Mouse (Mus musculus) gastrocnemius, adult 18-20 months (tissue): ENCODE results near the gene Plscr3. TPM values are rescaled to one million over a fixed set of nuclear protein-coding genes. Genes with fewer than 3 reads are reported as not detected.
A peak's percentile ranks its signal among the peaks of the same experiment; 100 is the strongest.

Source experiments
- DNase-seq: peaks from one replicate; pipeline ENCODE4 v3.0.0; 2021; ENCODE audit warnings: low spot score
- total RNA-seq, 2 experiments: library from RNA; stranded (reverse); gene quantifications; 2 replicates each; pipeline ENCODE4 v1.2.3; 2021

The Plscr3 gene
- total RNA-seq, 2 experiments from 2014 or later = 10.1 to 12.7 TPM

GRCm38 (mm10) chr11:69823456-69823855, 22.7 kb upstream of the Plscr3 start:
- DNase-seq = no peak

GRCm38 (mm10) chr11:69828832-69829231, 17.3 kb upstream of the Plscr3 start:
- DNase-seq = no peak

GRCm38 (mm10) chr11:69833554-69833953, 12.6 kb upstream of the Plscr3 start:
- no peak for DNase-seq

- DNase-seq = no peak
Measured at GRCm38 (mm10) chr11:69834001-69834549, 12.1 kb upstream of the Plscr3 start.

- no peak for DNase-seq
Measured at GRCm38 (mm10) chr11:69835326-69835965, 10.7 kb upstream of the Plscr3 start.

- no peak for DNase-seq
Measured at GRCm38 (mm10) chr11:69835966-69836335, 10.2 kb upstream of the Plscr3 start.

GRCm38 (mm10) chr11:69836703-69837576, 9.2 kb upstream of the Plscr3 start:
- peak; percentile 36 for DNase-seq

- DNase-seq = no peak
Measured at GRCm38 (mm10) chr11:69837604-69837951, 8.6 kb upstream of the Plscr3 start, which contains the start of gene Nlgn2. Gene Nlgn2 (minus strand): TSS chr11:69837784.

GRCm38 (mm10) chr11:69837952-69838713, 8.0 kb upstream of the Plscr3 start, which contains the start of gene Tmem256:
Gene Tmem256 (plus strand): TSS chr11:69838514.
- peak; percentile 98 for DNase-seq

- no peak for DNase-seq
Measured at GRCm38 (mm10) chr11:69838714-69839104, 7.5 kb upstream of the Plscr3 start.

- no peak for DNase-seq
Measured at GRCm38 (mm10) chr11:69846738-69847688, 837 bp downstream of the Plscr3 start.

GRCm38 (mm10) chr11:69848021-69848420, 1.8 kb downstream of the Plscr3 start:
- DNase-seq = no peak

- no peak for DNase-seq
Measured at GRCm38 (mm10) chr11:69849128-69849527, 3.0 kb downstream of the Plscr3 start.

GRCm38 (mm10) chr11:69849884-69850283, 3.7 kb downstream of the Plscr3 start:
- no peak for DNase-seq

GRCm38 (mm10) chr11:69850754-69851153, 4.6 kb downstream of the Plscr3 start:
- DNase-seq = no peak

- DNase-seq = no peak
Measured at GRCm38 (mm10) chr11:69853994-69854393, 7.8 kb downstream of the Plscr3 start.

- DNase-seq = no peak
Measured at GRCm38 (mm10) chr11:69854680-69855079, 8.5 kb downstream of the Plscr3 start.

- no peak for DNase-seq
Measured at GRCm38 (mm10) chr11:69855347-69855746, 9.2 kb downstream of the Plscr3 start.

GRCm38 (mm10) chr11:69858113-69858998, 12.2 kb downstream of the Plscr3 start, which contains the start of gene Tnk1:
Gene Tnk1 (minus strand): TSS chr11:69858730.
- no peak for DNase-seq
